Mouse (Mus musculus) gastrocnemius, postnatal 10 days (tissue): Measurements from ENCODE around the gene Cdh23. TPM values are rescaled to one million over a fixed set of nuclear protein-coding genes. Genes with fewer than 3 reads are reported as not detected.

Source experiments
- DNase-seq: peaks from one replicate; pipeline ENCODE4 v3.0.0; 2021; ENCODE audit warnings: mixed read lengths
- total RNA-seq, 2 experiments: library from RNA; stranded (reverse); gene quantifications; 2 replicates each; pipeline ENCODE4 v1.2.3; 2021

The Cdh23 gene
- total RNA-seq, 2 experiments from 2014 or later = 3.1 to 4.2 TPM

DNA sequence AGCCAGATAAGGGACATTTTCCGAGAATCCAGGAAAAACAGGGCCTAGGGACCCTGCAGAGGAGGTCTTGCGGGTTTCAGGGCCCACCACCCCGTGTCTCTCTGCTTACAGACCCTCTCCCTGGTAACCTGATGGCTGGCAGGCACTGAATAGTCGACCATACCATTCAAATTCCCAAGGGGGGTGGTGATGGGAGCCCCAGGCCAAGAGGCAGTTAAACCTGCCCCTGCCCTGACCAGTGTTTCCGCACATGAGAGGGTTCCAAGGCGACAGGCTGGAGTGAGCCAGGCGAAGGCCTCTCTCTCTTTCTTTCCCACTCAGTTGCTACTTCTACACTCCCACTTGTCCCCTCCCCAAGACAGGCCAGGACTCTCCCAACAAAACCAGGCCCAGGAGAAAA, 296.8 kb downstream of the Cdh23 start, which contains the start of gene Gm17455:
Gene Gm17455 (plus strand): TSS at position 278 of the 400 bp plus-strand sequence.
- DNase-seq = no peak

DNA sequence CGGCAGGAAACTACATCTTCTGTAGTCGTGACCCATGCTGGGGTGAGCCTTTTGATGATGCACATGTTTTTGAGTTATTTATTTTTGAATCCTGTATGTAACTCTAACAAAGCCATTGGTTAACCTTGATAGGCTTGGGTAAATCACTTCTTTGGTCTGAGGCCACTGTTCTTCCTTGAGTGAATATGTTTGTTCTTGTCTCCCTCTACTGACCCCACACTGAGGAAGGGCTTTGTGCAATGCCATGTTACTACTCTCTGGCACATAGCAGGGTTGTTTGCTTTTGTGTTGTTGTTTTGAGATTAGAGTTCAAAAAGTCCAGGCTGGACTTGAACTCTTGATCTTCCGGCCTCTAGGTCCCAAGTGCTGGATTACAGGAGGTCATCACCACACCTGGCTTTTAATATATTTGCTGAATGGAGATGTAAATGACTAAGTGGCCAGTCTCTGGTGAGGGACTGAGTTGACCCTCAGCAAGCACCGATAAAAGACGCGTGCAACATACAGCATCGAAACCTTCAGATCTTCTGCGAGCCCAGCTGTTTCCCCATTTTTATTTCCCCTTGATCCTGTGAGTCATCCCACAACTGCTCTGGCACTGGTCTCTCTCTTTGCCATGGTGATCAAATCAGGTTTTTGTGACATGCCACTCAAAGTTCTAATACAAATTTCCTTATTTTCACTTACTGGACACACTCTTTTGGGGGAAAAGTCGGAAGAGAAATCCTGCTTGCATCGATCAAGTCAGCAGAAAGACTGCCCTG, 298.1 kb downstream of the Cdh23 start:
- DNase-seq = no peak

DNA sequence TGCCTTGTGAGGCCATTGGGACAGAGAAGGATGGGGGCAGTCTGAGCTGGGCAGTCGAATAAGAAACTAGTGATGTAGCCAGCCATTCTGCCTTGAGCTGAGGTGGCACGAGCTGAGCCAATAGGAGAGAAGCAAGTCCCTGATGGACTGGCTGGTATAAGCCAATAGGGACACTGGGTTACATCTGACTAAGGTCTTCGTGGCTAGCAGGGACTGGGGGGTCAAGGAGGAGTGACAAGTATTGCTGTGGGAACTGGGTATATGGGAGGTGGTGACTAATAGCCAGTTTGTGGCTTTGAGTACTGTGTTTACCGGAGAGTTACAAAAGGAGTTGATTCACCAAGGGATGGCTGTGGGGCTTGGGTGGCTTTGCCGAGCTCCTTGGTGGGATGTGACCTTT, 300.7 kb downstream of the Cdh23 start:
- no peak for DNase-seq

DNA sequence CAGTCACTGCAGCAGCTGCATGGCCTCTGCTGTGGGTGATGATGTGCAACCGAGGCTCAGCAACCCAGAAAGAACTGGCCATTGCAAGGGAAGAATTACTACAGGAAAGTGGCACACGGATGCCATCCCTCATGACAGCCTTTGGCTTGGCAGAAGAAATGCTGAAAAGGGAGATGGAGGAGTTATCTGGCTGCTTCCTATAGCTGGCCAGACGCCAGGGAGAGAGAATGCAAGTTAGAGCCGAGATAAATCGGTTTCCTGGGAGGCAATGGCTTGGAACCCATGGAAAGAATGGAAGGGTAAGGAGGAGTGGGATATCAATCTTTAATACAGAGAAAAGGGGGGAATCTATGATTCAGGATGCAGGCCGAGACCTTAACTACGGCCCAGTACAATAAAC, 301.4 kb downstream of the Cdh23 start:
- DNase-seq = no peak

DNA sequence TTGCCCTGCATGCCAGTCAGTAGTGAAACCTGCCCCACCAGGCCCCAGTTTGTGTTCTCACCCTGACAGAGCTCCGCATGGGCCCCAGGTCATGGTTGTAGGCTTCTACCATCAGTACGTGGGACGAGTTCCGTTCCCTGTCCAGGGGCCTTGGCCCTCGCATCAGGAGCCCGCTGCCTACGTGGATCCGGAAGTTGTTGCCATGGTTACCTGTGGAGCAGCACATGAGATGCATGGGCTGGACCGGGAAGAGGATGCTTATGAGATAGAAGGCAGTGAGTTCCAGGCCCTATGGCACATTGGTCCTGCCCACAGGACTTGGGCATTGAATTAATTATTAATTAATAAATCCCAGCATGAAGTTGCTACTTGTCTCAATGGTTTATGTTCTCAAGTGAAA, 304.6 kb downstream of the Cdh23 start:
- no peak for DNase-seq

DNA sequence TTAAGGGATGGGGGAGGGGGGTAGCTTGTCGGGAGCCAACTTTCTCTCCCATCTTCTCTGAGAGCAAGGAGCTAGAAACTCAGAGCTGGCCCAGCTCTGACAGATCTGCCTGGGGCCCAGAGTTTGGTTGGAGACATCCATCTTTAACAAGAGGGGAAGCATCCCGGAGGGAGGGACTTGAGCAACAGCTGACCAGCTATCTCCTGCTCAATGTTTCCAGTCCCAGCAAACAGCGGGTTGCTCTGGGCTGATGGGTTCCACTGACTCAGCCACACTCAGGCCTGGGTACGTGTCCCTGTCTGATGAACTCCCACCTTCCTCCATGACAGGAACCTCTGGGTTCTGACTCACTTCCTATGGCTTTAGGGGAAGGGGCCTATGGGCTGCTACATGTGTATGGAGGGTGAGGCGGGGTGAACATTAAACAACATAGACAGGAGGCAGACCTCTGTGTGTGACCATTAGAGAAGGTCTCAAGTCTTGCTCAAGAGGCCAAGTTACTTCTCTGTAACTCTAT, 305.3 kb downstream of the Cdh23 start:
- no peak for DNase-seq

DNA sequence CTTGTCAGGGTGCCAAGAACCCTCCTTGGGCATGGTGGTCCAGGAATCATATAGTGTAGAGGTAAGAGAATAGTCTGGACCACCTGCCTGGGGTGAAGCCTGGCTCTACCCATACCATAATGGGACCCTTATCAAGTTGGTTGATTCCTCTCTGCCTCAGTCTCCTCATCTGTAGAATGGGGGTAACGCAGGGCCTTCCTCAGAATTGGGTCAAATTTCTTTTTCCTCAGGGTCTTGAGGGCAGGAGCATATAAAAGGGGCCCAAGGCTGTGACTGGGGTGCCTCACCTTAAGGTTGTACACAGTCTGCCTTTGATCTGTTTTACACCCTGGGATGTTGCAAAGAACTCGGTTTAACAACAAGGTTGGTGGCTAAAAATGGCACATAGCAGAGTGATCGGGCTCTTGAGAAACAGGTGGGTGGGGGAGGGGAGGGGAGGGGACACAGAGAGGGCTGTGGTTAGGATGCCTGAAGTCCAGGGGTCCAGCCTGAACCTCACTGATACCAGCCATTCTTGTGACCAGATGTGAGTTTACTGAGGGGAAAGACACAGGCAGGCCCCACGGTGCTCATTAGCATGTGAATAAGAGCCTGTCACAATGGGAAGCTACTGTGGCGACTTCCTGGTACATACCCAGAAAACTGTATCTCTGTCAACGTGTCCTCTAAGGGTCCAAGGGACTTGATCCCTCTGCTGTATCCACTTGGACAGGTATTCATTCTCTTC, 305.9 kb downstream of the Cdh23 start:
- DNase-seq = no peak

DNA sequence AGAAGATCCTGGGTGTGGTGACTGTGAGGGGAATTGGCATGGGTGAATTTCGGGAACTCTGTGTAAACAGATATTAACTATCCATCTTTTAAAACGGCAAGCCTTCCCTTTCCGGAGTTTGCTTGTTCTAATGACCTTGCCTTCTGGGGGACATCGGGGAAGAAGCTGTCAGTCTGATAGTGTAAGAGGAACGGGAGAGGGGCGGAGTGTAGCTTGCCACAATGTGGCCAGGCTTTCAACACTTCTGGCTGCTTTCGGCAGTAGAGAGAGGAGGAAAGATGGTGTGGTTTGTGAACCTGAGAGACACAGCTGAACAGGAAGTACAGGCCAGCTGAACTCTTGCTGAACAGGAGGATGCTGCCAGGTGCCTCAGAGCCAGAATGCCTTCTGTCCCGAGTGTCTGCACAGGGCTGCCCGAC, 306.8 kb downstream of the Cdh23 start:
- DNase-seq = no peak

DNA sequence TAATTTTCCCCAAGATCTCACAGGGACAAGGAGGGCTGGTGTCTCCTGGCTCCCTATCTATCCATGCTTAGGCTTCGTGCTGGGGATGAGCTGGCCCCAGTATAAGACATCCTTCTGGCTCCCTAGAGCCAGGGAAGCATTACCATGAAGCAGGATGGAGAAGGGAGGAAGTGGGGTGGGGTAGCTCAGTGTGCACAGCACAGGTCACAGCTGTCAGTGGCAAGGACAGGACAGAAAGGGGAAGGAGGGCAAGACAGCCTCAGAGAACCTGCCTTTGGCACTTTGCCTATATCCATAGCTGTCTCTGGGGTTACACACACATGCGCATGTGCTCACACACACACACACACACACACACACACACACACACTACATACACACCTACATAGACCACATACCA, 308.0 kb downstream of the Cdh23 start:
- no peak for DNase-seq

DNA sequence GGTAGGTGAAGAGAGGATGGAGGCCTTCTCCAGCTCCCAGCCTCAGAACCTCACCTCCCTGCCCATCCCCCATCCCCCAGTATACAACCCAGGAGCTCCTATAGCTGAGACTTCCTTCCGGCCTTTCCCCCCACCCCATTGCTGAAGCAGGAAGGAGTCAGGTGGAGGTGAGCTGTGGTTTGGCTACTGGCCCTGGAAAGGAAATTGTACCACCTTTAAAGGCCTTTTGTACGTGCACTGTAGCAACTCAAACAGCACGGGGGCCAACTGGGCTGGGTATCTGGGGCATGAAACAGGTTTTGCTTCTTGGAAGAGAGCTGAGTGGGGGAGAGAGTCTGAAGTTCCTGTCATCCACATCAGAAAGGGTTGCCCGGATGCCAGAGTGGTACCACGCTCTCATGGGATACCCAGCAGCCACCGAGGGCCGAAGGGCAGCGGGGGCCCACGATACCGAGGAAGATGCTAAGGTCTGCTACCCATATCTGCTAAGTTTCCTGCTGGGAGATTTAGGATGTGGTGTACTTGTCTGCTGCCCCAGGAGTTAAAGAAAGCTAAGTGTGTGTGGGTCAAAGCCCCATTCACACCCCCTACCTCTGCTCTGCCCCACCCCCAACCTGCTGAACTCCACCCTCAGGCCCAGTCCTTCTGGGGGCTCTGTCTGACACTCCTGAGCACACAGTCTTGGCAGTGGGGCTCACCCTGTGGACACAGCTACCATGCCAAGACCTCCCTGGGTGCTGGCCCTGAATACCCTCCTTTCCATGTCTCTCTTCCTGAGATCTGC, 315.0 kb downstream of the Cdh23 start:
- no peak for DNase-seq

DNA sequence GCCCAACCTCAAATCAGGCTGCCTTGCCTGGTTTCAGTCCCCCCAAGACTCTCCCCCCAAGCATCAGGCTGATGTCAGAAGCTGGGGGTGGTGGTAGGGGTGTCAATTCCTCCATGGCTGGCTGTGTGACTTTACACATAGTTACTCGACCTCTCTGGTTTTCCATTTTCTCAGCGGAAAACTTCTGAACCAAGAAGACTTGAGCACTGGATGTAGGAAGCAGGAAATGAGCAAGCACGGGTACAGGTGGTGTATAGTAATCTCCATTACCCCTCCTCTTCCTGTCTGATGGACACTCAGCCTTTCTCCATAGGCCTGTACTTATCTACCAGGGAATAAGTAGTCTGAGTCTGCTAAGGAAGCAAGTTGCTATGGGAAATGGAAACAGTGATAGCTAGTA, 316.1 kb downstream of the Cdh23 start:
- DNase-seq = no peak

DNA sequence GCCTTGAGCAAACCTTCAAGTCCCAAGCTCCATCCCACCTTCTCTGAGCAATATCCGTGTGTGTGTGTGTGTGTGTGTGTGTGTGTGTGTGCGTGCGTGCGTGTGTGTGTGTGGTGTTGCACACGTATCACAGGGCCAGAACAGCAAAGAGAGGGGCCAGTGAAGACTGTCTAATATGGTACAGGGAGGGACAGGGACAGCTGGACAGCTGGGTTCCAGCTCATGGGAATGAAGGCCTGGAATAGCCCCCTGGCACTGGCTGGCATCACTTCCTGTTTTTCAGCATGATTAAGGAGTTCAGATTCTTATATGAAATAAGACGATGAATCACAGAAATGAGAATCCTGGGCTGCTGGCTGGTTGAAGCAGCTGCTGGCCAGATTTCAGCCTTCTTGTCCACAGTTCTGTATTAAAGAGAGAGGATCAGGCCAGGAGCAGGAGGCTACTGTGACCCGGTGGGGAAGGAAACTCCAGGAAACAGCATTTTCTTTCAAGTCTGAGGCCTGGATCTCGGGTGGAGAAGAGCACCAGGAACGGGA, 316.8 kb downstream of the Cdh23 start:
- no peak for DNase-seq

DNA sequence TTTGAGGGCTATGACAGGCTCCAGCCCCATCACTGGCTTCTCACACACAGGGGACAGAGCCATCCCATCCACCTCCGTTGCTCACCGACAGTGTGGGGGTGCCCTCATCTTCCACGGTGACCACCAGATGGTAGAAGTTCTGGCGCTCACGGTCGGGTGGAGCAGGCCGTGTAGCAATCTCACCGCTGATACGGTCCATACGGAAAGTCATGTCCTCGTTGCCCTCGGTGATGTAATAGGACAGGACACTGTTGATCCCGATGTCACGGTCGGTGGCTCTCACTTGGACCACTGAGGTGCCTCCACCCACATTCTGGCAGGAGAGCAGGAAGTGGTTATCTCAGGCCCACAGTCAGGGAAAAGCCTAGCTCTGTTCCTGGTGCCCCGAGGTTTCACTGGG, 319.6 kb downstream of the Cdh23 start:
- no peak for DNase-seq

DNA sequence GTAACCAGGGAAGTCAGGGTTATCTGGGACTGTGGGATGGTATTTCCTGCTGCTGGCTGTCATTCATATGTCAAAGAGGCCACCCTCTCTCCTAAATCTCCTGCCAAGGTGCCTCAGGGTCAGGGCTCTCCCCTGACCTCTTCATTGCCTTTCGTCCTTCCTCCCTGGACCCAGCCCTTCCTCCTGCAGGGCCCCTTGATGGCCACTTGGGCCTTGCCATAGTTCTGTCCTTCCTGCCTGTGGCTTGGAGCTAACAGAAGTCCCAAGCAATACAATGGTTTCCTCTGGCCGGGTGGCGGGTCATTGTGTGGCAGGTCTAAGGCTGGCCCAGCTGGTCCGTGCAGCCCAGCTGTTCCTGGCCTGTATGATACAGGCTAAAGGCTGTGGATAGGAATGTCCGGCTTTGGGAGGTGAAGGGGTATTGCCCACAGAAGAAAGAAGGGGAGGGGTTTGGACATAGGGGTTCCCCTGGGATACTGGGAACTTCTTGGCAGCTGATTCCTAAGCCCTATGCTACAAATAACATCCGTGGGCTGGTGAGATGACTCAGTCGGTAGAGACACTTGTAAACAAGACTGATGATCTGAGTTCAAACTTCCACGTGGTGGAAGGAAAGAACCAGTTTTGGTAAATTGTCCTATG, 322.2 kb downstream of the Cdh23 start:
- no peak for DNase-seq

DNA sequence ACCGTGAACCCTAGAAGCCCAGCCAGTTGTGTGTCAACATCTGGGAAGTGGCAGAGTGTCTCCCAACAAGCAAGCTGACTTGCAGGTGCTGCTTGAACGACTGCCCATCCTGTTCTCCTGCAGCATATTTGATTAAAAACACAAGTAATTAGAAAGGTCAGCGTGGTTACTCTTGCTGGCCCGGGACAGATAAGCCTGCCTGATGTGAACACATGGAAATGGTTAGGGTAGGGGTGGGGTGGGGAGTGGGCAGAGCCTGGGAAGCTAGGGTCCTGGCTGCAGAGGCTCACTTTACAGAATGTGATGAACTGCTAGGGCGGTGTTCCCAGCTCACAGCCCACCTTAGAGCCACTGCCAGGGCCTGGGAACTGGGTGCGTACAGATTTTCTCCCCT, 322.8 kb downstream of the Cdh23 start:
- no peak for DNase-seq

DNA sequence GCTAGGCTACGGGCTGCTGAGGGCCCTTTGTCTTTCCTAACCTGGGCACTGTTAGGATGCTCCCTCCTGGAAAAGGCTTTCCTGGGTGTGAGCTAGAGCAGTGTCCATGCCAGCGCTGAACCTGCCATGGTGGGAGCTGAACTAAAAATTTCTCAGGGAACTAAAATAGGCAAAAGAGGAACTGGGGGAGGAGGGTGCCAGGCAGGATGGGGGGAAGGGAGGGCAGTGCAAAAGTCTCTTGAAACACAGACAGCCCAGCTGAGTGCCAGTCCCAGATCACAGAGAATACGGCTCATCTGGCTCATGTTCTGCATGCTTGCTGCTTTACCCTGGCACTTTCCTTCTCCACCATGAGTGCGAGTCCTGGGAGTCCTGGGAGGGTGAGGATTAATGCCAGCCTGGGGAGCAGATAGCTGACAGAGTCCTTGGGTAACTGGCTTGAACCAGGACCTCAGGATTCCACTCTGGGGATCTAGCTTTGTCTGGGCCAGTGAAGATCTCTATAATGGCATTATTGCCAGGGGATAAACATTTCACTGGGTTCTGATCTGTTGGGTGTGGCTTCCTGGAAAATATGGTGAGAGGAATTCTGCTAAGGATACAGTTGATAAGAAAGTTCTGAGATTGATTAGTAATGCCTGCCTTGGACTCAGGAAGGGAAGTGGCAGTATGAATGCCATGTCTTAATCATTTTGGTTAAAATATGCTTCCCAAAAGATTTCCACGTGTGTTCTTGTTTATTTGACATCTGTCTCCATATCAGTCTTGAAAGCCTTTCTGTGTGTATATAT, 324.5 kb downstream of the Cdh23 start:
- no peak for DNase-seq

DNA sequence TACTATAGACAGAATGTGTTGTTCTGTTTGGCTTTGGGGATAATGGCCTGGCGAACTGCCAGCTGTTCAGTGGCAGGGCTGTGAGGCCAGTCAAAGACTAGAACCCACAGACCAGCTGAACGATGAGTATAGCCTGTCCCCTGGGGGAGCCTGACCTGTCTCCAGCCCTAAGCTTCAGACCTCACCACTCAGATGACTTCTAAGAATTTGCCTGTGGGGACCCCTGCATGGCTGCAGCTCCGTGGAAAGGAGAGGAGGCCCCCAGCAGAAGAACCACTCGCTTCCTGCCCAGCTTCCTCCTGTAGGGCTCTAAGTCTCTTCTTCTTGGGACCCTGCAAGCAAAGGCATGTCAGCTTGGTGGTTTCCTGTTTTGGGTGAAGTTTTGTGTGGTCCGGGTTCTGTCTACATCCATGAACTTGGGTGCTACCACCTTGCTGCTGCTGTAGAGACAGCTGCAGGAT, 325.7 kb downstream of the Cdh23 start:
- DNase-seq = no peak

DNA sequence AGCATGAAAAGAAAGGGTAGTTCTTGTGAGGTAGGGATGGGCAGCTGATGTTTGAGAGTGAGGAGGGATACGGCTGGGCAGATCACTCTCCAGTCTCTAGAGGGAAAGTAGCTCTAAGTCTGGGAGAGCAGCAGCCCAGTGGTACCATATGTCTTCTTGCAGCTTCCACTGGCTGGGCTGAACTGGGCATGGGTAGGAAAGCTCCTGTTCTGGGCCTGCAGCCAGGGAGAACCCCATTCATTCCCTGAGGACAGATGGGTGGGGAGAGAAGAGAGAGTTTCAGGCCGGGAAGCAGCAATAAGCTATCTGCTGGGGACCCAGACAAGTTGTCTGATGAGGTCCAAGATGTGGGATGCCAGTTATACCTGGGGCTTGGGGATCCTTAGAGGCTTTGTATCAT, 326.2 kb downstream of the Cdh23 start:
- DNase-seq = no peak

DNA sequence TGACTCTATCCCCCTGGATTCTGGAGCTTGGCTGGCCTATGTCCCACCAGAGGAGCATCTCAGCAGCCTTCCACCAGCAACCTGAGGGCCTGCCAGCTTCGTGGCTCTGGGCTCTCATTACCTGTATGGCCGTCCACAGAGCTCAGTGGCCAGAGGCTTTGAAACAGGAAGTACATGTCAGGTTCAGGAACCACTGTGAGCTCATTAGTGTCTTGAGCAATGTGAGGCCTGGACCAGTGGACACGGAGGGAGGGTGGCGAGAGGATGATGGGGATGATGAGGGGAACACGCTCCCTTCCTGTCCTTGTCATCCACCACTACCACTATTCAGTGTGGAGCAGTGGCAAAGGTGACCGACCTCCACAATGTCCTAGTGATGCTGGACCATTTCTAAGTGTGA, 326.9 kb downstream of the Cdh23 start:
- no peak for DNase-seq

DNA sequence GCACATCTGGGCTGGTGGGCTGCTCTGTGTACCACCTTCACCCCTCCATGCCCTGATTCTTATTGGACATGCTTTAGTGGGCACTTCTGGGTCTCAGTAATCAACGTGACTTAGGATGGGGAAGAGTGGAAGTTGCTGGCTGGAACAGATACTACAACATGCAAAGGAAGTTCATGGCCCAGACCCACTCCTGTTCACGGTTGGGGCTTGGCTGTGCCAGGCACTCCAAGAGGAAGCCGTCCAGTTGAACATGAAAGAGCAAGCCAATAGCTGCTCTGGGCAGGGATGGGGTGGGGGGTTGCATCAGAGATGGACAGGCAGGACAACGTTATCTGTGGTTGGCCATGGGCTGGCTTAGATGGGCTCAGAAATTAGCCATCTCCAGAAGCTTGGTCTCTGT, 328.4 kb downstream of the Cdh23 start:
- DNase-seq = no peak

DNA sequence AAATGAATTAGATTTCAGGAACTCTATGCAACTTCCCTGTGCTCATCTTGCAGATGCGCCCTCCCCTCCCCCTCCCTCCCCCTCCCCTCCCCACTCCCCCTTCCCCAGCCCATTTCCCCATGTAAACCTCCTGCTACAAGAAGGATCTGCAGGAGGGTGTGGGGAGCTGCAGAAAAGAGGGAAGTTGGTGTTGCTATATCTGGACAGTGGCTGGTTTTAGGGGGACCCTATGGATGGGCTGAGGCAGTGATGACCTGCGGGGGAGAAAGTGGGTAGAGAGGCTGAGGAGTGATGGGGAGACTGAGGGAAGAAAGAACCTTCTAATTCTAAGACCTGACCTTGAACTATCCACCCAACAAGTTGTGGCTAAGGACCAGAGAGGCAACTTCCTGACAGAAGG, 329.1 kb downstream of the Cdh23 start:
- no peak for DNase-seq
